Mouse (Mus musculus) layer of hippocampus, adult 2 months (tissue): ENCODE measurements around the gene Dixdc1. TPM values are rescaled to one million over a fixed set of nuclear protein-coding genes. Genes with fewer than 3 reads are reported as not detected.

Source experiments
- DNase-seq, 2 experiments: peaks; one replicate each; pipeline ENCODE4 v3.0.0; 2022; ENCODE audit warnings: low spot score in 2 of 2
- H3K27ac ChIP-seq: fragments of 200-600 bp; 2 replicates; pipeline ENCODE4 v1.8.1; 2022
- H3K4me3 ChIP-seq: fragments of 200-600 bp; 2 replicates; pipeline ENCODE4 v1.8.1; 2022; ENCODE audit warnings: mild to moderate bottlenecking
- CTCF ChIP-seq: fragments of 200-600 bp; conservative IDR thresholded peaks from 2 replicates; pipeline ENCODE4 v1.8.1; 2022; ENCODE audit warnings: antibody characterized with exemption, mild to moderate bottlenecking, moderate library complexity
- total RNA-seq, 2 experiments: library from RNA; stranded (reverse); gene quantifications; 2 replicates each; pipeline ENCODE4 v1.2.3; 2021

The Dixdc1 gene
- total RNA-seq, 2 experiments from 2014 or later: 80.1 to 87.4 TPM

DNA sequence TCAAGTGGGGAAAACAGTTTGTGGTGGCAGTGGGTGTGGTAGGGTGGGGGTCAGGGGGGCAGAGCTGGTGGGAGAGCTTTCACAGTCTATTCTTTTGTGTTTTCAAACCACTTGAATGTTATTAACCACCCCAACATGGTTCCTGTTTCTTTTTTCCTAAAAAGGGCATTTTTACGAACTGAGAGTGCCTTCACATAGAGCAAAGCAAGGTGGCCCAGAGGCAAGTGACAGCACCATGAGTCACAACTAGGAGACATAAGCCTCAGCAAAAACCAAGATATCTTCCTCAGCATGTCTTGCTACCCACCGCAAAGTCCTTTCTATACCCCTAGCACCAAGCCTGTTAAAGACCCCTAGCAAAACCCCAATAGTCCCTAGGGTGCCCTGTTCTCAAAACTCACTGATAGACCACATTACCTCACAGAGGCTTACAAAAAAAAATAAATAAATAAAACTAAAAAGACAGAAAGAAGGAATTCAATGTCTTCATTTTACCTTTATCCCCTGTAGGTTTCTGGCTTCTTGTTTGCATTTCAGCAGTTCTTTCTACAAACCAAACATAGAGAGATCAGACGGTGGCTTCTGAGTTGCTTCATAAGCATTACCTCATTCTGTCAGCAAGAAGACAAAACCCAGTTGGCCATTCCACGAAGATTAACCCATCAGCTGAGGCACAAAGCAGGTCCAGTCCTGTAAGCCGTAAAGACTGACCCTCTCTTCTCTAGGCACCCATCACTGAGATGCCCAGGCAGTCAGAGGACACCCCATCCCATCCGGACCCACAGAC lies 52.3 kb downstream of the Dixdc1 start:
- DNase-seq: no peak
- no peak for TF ChIP-seq CTCF

DNA sequence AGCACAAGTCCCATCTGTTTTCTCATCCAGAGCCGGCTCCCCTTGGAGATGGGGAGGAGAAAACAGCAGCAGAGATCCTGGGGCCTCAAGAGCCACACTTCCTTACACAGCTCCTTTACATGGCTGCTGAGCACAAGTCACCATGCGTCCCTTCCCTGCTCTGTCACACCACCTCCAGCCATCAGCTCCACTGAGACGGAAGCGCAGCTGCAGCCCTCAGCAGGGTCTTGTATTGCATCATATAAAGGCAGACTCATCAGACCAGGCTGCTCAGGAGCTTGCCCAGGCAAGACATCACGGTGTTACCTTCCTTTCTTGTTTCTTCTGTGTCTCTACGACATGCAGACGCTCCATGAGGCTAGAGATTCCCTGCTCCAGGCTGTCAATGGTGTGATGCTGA lies 57.6 kb downstream of the Dixdc1 start:
- no peak for TF ChIP-seq CTCF
- Histone ChIP-seq H3K27ac (no peak overlapping the region), H3K4me3 (no peak overlapping the region)
- DNase-seq: no peak

More for the DNA sequence above, 52.3 kb downstream of the Dixdc1 start:
- no peak overlapping the region for H3K4me3 ChIP-seq
- no peak overlapping the region for H3K27ac ChIP-seq

DNA sequence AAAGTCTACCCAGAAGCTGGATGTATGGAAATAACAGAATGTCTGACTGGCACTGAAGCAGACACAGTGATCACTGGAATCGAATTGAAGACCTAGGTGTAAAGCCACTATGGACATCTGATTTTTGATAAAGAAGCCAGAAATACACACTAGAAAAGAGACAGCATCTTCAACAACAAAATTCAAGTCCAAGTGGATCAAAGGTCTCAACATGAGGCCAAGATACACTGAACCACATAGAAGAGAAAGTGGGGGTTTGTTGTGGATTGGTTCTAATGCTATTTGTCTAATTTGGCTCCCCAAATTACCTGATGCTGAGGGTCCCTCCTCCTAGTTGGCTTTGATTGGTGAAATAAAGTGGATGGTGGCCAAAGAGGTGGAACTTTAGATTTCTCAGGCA lies 59.9 kb downstream of the Dixdc1 start:
- no peak for TF ChIP-seq CTCF
- H3K4me3 ChIP-seq: no peak overlapping the region
- no peak for DNase-seq
- H3K27ac ChIP-seq: no peak overlapping the region

DNA sequence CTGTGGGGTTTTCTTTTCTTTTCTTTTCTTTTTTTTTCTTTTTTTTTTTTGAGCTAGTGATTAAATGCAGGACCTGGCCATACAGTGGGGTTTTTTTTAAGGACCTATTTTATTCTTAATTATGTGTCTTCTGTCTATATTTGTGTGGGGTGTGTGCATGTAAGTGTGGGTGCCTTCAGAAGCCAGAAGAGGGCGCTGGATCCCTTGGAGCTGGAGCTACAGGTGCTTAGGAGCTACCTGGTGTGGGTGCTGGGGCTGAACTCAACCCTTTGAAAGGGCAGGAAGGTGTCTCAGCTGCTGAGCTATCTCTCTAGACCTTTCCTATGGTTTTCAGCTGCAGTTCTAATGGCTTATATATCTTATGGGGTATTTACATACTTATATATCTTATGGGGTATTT lies 64.5 kb downstream of the Dixdc1 start:
- Histone ChIP-seq H3K4me3 (no peak overlapping the region), H3K27ac (no peak overlapping the region)
- DNase-seq: no peak
- peak; percentile 45 for TF ChIP-seq CTCF

DNA sequence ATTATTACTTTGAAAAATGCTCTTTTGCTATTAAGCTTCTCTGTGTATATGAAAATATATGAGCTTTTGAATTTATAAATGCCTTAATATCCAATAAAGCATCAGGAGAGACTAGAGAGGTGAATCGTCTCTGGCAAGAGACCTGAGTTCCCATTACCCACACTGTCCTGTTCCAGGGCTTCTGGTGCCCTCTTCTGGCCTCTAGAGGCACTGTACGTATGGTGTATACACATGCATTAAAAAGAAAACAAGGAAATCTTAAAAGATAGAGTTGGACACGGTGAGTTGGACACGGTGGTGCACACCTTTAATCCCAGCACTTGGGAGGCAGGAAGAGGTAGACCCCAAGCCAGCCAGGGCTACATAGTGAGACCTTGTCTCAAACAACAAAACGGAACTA lies 68.6 kb downstream of the Dixdc1 start:
- Histone ChIP-seq H3K27ac (no peak overlapping the region), H3K4me3 (no peak overlapping the region)
- peak; percentile 44 to 47 for DNase-seq
- peak; percentile 86 for TF ChIP-seq CTCF

DNA sequence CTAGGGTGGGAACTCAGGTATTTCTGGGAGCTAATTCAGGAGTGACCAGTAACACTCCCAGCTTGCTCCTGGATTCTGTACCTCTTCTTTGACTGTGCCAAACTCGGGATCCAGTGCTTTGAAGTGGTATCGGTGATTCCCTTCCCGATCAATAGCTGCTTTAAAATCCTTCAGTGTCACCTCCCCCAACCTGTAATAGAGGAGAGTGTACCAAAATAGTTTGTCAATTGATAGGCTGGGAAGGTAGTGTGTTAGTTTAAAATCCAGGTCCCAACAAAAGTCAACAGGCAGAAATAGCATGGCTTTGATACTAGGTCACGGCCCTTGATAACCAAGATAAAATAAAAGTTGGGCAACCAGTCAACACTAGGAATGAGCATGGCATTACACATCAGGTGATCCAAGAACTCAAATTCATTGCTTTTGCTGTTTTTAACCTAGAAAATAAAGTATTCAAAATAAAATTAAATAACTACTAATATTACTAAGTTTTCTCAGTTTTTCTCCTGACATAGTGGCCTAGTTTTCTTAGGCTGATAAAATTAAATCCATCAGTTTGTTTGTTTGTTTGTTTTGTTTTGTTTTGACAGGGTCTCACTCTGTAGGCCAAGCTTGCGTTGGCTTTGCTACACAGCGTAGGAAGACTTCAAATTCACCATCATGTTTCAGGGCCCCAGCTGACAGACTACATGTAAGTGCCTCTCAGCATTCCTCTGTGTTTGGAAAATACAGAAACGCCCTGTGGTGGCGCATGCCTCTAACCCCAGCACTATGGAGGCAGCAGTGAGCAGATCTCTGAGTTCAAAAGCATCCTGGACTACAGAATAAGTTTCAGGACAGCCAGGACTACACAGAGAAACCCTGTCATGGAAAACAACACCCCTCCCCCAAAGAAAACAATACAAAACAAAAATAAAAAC lies 71.5 kb downstream of the Dixdc1 start:
- peak; percentile 29 for TF ChIP-seq CTCF
- Histone ChIP-seq H3K4me3 (no peak overlapping the region), H3K27ac (no peak overlapping the region)
- no peak for DNase-seq

DNA sequence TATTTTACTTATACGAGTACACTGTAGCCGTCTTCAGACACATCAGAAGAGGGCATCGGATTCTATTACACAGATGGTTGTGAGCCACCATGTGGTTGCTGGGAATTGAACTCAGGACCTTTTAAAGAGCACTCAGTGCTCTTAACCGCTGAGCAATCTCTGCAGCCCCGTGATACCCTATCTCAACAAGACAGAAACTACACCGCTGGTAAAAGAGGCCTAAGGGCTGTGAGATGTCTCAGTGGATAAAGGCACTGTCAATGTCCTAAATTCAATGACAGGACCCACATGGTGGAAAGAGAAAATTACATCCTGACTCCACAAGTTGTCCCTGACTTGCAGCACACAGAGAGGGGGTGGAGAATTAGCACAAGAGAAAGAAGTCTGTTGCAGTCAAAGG lies 72.9 kb downstream of the Dixdc1 start:
- no peak overlapping the region for H3K4me3 ChIP-seq
- DNase-seq: no peak
- TF ChIP-seq CTCF: no peak
- no peak overlapping the region for H3K27ac ChIP-seq

DNA sequence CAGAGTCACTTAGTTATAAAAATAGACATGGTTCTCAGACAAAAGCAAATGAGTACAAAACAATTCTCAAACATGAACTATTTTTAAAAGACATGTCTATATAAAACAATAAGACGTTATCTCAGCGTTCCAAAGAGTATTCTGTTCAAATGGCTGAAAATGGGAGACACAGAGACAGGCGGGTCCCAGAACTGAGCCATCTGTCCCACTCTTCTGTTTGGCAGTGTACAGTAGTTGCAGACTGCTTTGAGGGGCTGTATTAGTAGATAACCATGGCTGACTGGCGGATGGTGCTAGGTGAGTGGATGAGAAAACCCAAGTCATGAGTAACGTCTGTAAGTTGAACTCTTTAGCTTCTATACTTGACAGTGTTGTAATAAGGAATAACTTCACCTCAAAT lies 74.5 kb downstream of the Dixdc1 start:
- TF ChIP-seq CTCF: no peak
- peak; percentile 38 to 57 for DNase-seq
- H3K27ac ChIP-seq: peak overlapping the region; percentile 61
- no peak overlapping the region for H3K4me3 ChIP-seq

DNA sequence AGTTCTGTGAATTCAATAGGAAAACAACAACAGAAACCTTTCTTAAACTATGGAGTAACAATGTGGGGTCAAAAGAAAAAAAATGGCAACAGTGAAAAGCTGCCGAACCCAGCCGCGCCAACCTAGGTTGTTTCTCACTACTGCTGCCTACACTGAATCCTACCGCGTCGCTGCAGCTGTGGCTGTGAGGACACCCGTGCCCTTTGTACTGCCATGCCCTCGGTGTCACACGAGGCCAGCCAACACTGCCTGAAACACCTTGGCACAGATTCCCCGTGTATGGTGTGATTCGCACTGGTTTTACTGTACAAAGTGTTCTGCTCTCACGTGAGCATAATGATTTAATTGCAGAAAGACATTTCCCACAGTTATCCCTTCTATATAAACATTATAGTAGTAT lies 78.9 kb downstream of the Dixdc1 start:
- Histone ChIP-seq H3K27ac (peak overlapping the region; percentile 95), H3K4me3 (peak overlapping the region; percentile 99)
- no peak for TF ChIP-seq CTCF
- no peak for DNase-seq

DNA sequence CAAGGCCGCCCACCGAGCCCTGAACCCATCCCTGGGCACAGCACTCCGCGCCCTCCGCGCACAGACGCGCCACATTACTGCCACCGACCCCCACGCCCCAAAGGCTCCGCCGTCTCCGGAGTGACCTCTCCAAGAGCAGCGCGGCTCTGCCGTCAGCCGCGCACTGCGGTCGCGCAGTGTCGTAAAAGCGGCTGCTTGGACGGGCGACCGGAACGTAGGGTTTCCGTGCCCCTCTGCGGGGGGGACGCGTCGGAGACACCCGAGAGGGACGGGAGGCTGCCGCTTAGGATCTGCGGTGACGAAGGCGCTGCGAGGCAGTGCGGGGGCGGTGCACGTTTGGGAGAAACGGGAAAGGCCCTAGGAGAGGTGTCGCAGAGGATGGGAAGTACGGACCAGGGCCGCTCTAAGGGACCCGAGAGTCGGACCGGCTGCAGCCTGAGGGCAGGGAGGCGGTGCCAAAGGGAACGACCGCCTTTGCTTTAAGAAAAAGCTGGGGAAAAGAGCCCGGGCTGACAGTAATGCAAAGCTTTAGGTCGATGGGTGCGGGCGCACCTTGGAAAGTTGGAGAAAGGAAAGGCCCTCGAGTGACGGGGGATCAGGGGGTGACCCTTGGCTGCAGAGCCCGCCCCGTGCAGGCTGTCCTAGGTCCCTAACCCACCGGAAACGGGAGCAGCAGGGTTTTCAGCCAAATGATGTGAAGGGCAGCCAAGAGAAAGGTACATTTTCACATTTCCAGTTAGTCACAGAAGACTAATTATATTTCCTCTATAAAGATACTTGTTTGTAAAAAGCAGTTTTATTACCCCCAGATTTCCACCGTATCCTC lies 79.7 kb downstream of the Dixdc1 start, which contains the start of gene Dlat:
Gene Dlat, minus strand, starts transcription at position 389 of the 826 bp plus-strand sequence.
- no peak for TF ChIP-seq CTCF
- Histone ChIP-seq H3K27ac (peak within 1 kb of the TSS; percentile 95), H3K4me3 (peak within 1 kb of the TSS; percentile 99)
- DNase-seq: peak; percentile 87 to 88

DNA sequence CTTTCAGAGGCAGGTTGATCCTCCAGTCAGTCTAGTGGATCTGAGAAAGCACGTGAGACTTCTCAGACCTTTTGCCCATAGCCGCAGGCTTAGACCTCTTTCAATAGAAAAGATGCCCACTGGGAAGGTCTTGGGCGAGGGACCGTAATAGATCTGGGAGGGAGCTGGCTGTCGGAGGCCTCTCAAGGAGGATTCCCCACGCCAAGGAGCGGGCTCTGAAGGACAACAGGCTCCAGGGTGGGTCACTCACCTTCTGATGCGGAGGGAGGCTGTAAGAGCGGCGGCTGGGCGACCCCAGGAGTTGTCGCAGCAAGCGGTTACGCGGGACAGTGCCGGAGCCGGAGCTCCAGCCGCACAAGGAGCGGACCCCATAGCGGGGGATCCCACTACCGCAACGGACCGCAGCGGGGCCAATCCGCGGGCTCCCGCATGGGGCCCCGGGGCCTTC lies 80.4 kb downstream of the Dixdc1 start:
- no peak for DNase-seq

DNA sequence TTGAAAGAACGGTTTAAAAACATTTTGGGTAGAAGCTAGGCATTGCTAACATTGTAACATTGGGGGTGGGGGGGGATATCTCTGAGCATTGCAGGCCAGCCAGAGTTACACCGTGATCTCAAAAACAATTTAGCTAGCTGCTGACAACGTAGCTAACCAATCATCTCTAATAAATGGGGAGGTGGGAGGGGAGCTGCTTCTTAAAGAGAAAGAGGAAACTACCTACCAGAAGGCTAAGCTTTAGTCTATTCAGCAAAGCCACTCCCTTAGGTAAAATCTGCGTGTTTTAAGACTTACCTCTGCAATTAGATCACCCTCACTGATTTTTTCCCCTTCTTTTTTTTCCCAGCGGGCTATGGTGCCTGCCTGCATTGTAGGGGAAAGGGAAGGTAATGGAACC lies 80.9 kb downstream of the Dixdc1 start:
- Histone ChIP-seq H3K27ac (peak overlapping the region; percentile 95), H3K4me3 (peak overlapping the region; percentile 99)
- DNase-seq: no peak
- no peak for TF ChIP-seq CTCF

More for the DNA sequence above, 80.4 kb downstream of the Dixdc1 start:
- TF ChIP-seq CTCF: no peak
- peak overlapping the region; percentile 99 for H3K4me3 ChIP-seq
- H3K27ac ChIP-seq: peak overlapping the region; percentile 95
